Mouse (Mus musculus) kidney, embryonic 16.5 days (tissue): ENCODE results near the gene Csrp2. TPM values are rescaled to one million over a fixed set of nuclear protein-coding genes. Genes with fewer than 3 reads are reported as not detected.

Source experiments
- ATAC-seq: fragments of 200-750 bp; cut with Nextera tagmentation; 2 replicates; pipeline ENCODE4 v1.8.0; 2017; ENCODE audit warnings: moderate TSS enrichment; ENCODE audit not compliant: low FRiP score, low TSS enrichment
- H3K27ac ChIP-seq: fragments of 300-500 bp; sonication (generic); 2 replicates; pipeline ENCODE4 v1.5.1; 2014; ENCODE audit warnings: low read length
- H3K27me3 ChIP-seq: fragments of 300-500 bp; sonication (generic); 2 replicates; pipeline ENCODE4 v1.6.1; 2014; ENCODE audit warnings: low read length, control low read depth, mixed read lengths; ENCODE audit not compliant: insufficient read depth
- H3K36me3 ChIP-seq: fragments of 300-500 bp; sonication (generic); 2 replicates; pipeline ENCODE4 v1.6.1; 2014; ENCODE audit warnings: low read length, control low read depth, mixed read lengths; ENCODE audit not compliant: insufficient read depth
- H3K4me1 ChIP-seq: fragments of 300-500 bp; sonication (generic); 2 replicates; pipeline ENCODE4 v1.6.1; 2014; ENCODE audit warnings: low read length, control low read depth, mixed read lengths; ENCODE audit not compliant: insufficient read depth
- H3K4me2 ChIP-seq: fragments of 300-500 bp; sonication (generic); replicated peaks from 2 replicates; pipeline ENCODE4 v1.6.1; 2014; ENCODE audit warnings: low read depth, low read length
- H3K4me3 ChIP-seq: fragments of 300-500 bp; sonication (generic); 2 replicates; pipeline ENCODE4 v1.5.1; 2014; ENCODE audit warnings: mild to moderate bottlenecking, low read length
- H3K9ac ChIP-seq: fragments of 300-500 bp; sonication (generic); replicated peaks from 2 replicates; pipeline ENCODE4 v1.6.1; 2014; ENCODE audit warnings: low read length
- H3K9me3 ChIP-seq: fragments of 300-500 bp; sonication (generic); 2 replicates; pipeline ENCODE4 v1.6.1; 2016; ENCODE audit warnings: low read length, control low read depth
- WGBS: fragments of 180-500 bp; shearing (Covaris S2); extraction: QIAGEN DNeasy Blood & Tissue Kit; methylation state at CpG from one replicate; pipeline ENCODE4 v1.1.7; 2014; 5-methylcytosine and 5-hydroxymethylcytosine counted together
- polyA plus RNA-seq: library from polyadenylated mRNA; unstranded; fragments of >200 nt; fragmentation: Nextera tagmentation; extraction: Ambion mirVana; gene quantifications from 2 replicates; pipeline ENCODE4 v1.2.1, GENCODE M21; 2015

Gene Csrp2
- polyA plus RNA-seq, 1 experiment from 2014 or later, result 244 TPM

DNA sequence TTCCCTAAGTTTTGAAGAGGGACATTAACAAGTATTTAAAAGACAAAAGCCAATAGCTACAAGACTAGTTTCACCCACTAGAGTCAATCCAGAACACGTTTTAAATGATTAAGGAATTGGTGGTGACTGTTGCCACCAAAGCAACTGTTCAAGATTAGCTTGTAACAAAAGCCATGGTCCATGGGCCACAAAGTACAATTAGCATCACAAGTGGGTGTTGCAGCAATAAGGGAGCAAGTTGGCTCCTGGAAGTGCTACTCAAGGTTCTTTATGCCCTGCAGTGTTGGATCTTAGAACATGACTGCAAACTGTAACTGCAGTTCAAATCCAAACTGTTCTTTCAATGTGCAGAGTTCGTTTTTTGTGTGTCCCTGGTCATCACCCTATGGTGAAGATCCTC is 57.8 kb downstream of the Csrp2 start:
- WGBS, result 48% methylated on average over 2 of the region's 2 CpGs
- peaks cover 13% of the 10 kb centered on the region; the same call in 1 of the 2 replicates for H3K36me3 ChIP-seq
- no peaks in the 10 kb centered on the region for H3K9me3 ChIP-seq
- H3K27ac ChIP-seq, result no peak overlapping the region
- ATAC-seq, result no peak
- H3K27me3 ChIP-seq, result no peaks in the 10 kb centered on the region
- no peak overlapping the region for H3K4me2 ChIP-seq
- no peak overlapping the region for H3K4me3 ChIP-seq
- H3K9ac ChIP-seq, result no peak overlapping the region
- no peaks in the 10 kb centered on the region for H3K4me1 ChIP-seq

- no peak for ATAC-seq
- 89% methylated on average over 2 of the region's 2 CpGs for WGBS
- no peak overlapping the region for H3K4me3 ChIP-seq
Measured at GRCm38 (mm10) chr10:110979431-110979830, 59.8 kb downstream of the Csrp2 start.

DNA sequence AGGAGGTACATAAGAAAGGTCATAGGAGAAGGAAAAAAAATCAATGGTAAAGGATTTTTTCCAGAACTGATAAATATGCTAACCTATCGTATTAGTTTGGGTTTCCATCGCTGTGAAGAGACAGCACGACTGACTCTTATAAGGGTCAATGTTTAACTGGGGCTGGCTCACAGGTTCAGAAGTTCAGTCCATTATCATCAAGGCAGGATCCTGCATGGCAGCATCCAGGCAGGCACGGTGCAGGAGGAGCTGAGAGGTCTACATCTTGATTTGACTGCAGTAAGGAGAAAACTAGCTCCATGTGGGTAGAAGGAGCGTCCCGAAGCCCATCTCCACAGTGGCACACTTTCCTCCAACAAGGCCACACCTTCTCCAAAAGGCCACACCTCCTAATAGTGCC is 60.9 kb downstream of the Csrp2 start:
- Histone ChIP-seq H3K4me3 (no peak overlapping the region), H3K36me3 (peaks cover 8% of the 10 kb centered on the region; the same call in 1 of the 2 replicates), H3K9me3 (no peaks in the 10 kb centered on the region), H3K9ac (no peak overlapping the region), H3K27me3 (no peaks in the 10 kb centered on the region), H3K27ac (no peak overlapping the region), H3K4me1 (no peaks in the 10 kb centered on the region), H3K4me2 (no peak overlapping the region)
- ATAC-seq, result 0 out of 2 replicates have a peak, but pooled peaks have one; percentile 23
- WGBS, result 91% methylated on average over 6 of the region's 6 CpGs

More at GRCm38 (mm10) chr10:110979431-110979830, 59.8 kb downstream of the Csrp2 start:
- H3K27ac ChIP-seq, result no peak overlapping the region
- peaks cover 8% of the 10 kb centered on the region; the same call in 1 of the 2 replicates for H3K36me3 ChIP-seq
- no peak overlapping the region for H3K9ac ChIP-seq
- H3K4me1 ChIP-seq, result no peaks in the 10 kb centered on the region
- no peaks in the 10 kb centered on the region for H3K9me3 ChIP-seq
- no peak overlapping the region for H3K4me2 ChIP-seq
- H3K27me3 ChIP-seq, result no peaks in the 10 kb centered on the region

GRCm38 (mm10) chr10:110982771-110983170 is 63.2 kb downstream of the Csrp2 start:
- Histone ChIP-seq H3K9me3 (no peaks in the 10 kb centered on the region), H3K4me3 (no peak overlapping the region), H3K27me3 (no peaks in the 10 kb centered on the region), H3K4me2 (no peak overlapping the region), H3K27ac (no peak overlapping the region), H3K36me3 (peaks cover 8% of the 10 kb centered on the region; the same call in 1 of the 2 replicates), H3K9ac (no peak overlapping the region), H3K4me1 (peaks cover 8% of the 10 kb centered on the region; the same call in 1 of the 2 replicates)
- no peak for ATAC-seq
- WGBS, result 76% methylated on average over 4 of the region's 4 CpGs

DNA sequence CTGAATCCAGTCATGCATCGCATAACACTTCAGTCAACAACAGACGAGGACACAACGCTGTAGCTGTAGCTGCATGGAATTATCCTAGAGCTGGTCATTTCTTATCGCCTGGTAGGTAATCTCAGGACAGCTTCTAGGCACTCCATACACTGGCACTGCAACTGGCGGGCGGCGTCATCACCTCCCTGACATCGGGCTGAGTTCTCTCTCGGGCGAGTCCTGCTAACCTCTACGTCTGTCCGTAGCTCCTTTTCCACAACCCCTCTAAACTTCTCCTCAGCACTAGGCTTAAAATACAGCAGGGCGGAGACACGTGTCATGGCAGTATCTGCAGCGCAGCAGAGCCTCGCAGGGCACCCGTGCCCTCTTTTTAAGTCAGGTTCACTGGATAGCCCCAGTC is 67.1 kb downstream of the Csrp2 start:
- ATAC-seq, result peak; percentile 46; the same call in 1 of the 2 replicates
- H3K9ac ChIP-seq, result no peak overlapping the region
- H3K27me3 ChIP-seq, result no peaks in the 10 kb centered on the region
- H3K9me3 ChIP-seq, result no peaks in the 10 kb centered on the region
- no peak overlapping the region for H3K4me2 ChIP-seq
- H3K36me3 ChIP-seq, result no peaks in the 10 kb centered on the region
- H3K4me3 ChIP-seq, result no peak overlapping the region
- 88% methylated on average over 17 of the region's 17 CpGs for WGBS
- peaks cover 17% of the 10 kb centered on the region for H3K4me1 ChIP-seq
- H3K27ac ChIP-seq, result no peak overlapping the region

Other genes starting within 250 kb of the Csrp2 start
- 23.2 and 28.5 TPM in 2 replicates for gene E2f7, start 174.3 kb upstream of the Csrp2 start, polyA plus RNA-seq
- gene Zdhhc17, start 90.4 kb downstream of the Csrp2 start, polyA plus RNA-seq, result 28.1 and 30.0 TPM in 2 replicates
- 7.1 and 8.6 TPM in 2 replicates for gene Osbpl8, start 245.0 kb downstream of the Csrp2 start, polyA plus RNA-seq